In genomic region chr2:139966288-139966687, GRCm38 (mm10) we compare ENCODE assay signal across 9 mouse cellular contexts.
DNase-seq lines count a peak whose midpoint lies in the region; ATAC-seq and TF ChIP-seq lines count a peak whose summit lies in the region.
"Had no signal": no experiment of that assay in that cellular context is flagged by ENCODE, and none has a peak within 500 bp of the region (broad histone marks: within the 10 kb centered on the region; RNA-seq: fewer than 3 reads in every experiment).

No protein-coding gene starts in this region.

- TF ChIP-seq CTCF in cortical plate, adult 2 months (IDR thresholded peaks at IDR 0.05; ENCODE audit: extremely low read depth, insufficient read depth, low read length), result peak; percentile 22; the same call in 1 of the 2 replicates

- WGBS in neural tube, embryonic 11.5 days, result 59% methylated on average over 3 of the region's 3 CpGs

- no peaks in the 10 kb centered on the region for H3K9me3 ChIP-seq in neural tube, embryonic 11.5 days (ENCODE audit: control insufficient read depth, low read length)
- H3K9me3 ChIP-seq: heart, embryonic 15.5 days had no signal

- no peaks in the 10 kb centered on the region for H3K4me1 ChIP-seq in cortical plate, adult 2 months (ENCODE audit: control insufficient read depth, insufficient read depth, low read length)
- H3K4me1 ChIP-seq in neural tube, embryonic 11.5 days (ENCODE audit: control insufficient read depth, insufficient read depth, low read length), result no peaks in the 10 kb centered on the region
- H3K4me1 ChIP-seq: heart, embryonic 15.5 days had no signal

- no peak overlapping the region for H3K27ac ChIP-seq in cortical plate, adult 2 months (ENCODE audit: insufficient read depth, low read length)
- no peak overlapping the region for H3K27ac ChIP-seq in neural tube, embryonic 11.5 days (ENCODE audit: low read depth, low read length)
- H3K27ac ChIP-seq: heart, embryonic 15.5 days had no signal

- no peak for TF ChIP-seq POLR2A in cortical plate, adult 2 months (IDR thresholded peaks at IDR 0.05; ENCODE audit: extremely low read depth, insufficient read depth, low read length)

- DNase-seq in kidney, adult 9 months, result peak; percentile 61
- no peak for DNase-seq in kidney, adult 11 months
- DNase-seq in CD8-positive naive resting alpha-beta T cell, adult 2 months (ENCODE audit: low read depth in 2 of 2, low spot score in 2 of 2), result peak; percentile 46 to 49
- DNase-seq in Muller cell, postnatal 12 days (ENCODE audit: inconsistent ontology term), result peak; percentile 27
- peak; percentile 63 to 69 for DNase-seq in kidney, postnatal 4 days
- DNase-seq in neural tube, embryonic 11.5 days (ENCODE audit: low spot score), result peak; percentile 42

- H3K36me3 ChIP-seq in neural tube, embryonic 11.5 days (ENCODE audit: control insufficient read depth, insufficient read depth, low read length), result no peaks in the 10 kb centered on the region
- H3K36me3 ChIP-seq: heart, embryonic 15.5 days had no signal

- no peak for ATAC-seq in neural tube, embryonic 11.5 days (ENCODE audit: insufficient read depth, low FRiP score, low TSS enrichment)

- no peak overlapping the region for H3K4me2 ChIP-seq in neural tube, embryonic 11.5 days (ENCODE audit: low read depth)
- H3K4me2 ChIP-seq: heart, embryonic 15.5 days had no signal

- no peak overlapping the region for H3K4me3 ChIP-seq in cortical plate, adult 2 months (ENCODE audit: insufficient read depth, low read length)
- no peak overlapping the region for H3K4me3 ChIP-seq in neural tube, embryonic 11.5 days (ENCODE audit: low read depth, low read length)
- H3K4me3 ChIP-seq: heart, embryonic 15.5 days; myocyte had no signal

- H3K9ac ChIP-seq in neural tube, embryonic 11.5 days (ENCODE audit: low read length), result no peak overlapping the region
- H3K9ac ChIP-seq: heart, embryonic 15.5 days had no signal

- no peaks in the 10 kb centered on the region for H3K27me3 ChIP-seq in neural tube, embryonic 11.5 days (ENCODE audit: control insufficient read depth, insufficient read depth, low read length)
- H3K27me3 ChIP-seq: heart, embryonic 15.5 days had no signal
